Mouse (Mus musculus) G1E (cell line): ENCODE measurements at regions not wholly inside any gene's neighbourhood (a gene's known extent, or its start where the extent isn't known, plus 50 kb on each side); places are given as distances from the start of the nearest gene placed in this dataset.

Experiments
- CTCF ChIP-seq: IDR thresholded peaks from 2 replicates; pipeline ENCODE4 v1.5.1; 2012; ENCODE audit warnings: low read depth, low read length, inconsistent platforms, mixed read lengths
- GATA1 ChIP-seq: IDR thresholded peaks from 2 replicates; pipeline ENCODE4 v1.6.1; 2012; ENCODE audit warnings: borderline replicate concordance, low read length, inconsistent platforms, mixed read lengths
- POLR2AphosphoS5 ChIP-seq: IDR thresholded peaks from 2 replicates; pipeline ENCODE4 v1.6.1; 2012; ENCODE audit warnings: low read depth, low read length, inconsistent platforms; ENCODE audit not compliant: insufficient replicate concordance
- TAL1 ChIP-seq: conservative IDR thresholded peaks from 2 replicates; pipeline ENCODE4 v1.6.1; 2012; ENCODE audit warnings: low read depth, low read length, inconsistent platforms, mixed read lengths

DNA sequence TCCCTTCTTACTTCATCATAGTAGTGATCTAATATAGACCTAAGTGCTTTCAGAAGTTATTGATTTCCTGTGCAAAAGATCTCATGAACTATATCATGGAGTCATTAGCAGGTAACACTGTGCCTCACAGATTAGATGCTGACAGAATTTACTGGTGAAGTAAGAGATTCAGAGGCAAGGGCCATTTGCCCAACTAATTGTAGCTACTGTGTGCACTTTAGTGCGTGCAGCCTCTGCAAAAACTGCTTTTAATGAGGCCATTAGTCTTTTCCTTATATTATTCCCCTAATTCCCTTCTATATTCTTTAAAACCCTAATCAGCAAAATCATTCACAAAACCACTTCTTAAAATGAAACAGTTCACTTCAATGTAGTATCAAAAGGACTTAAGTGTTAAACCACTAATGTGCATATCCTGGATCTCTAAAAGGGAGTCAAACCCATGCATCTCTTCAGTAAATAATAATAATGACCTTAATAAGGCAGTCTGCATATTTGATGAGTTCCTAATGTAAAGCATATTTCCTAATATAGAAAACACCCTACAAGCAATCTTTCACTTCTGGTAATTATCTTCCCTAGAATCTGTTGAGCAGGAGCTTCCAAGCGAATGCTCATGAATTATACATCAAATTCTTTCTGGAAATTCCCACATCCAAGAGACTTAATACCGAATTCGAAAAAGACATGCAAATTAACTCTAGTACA is 1847.4 kb downstream of the Efna5 start:
- TF ChIP-seq CTCF: no peak
- TF ChIP-seq GATA1: no peak
- no peak for TF ChIP-seq TAL1
- no peak for TF ChIP-seq POLR2AphosphoS5
